Mouse (Mus musculus): ENCODE measurements around the gene Gm2004. TPM values are rescaled to one million over a fixed set of nuclear protein-coding genes. Genes with fewer than 3 reads are reported as not detected.
"Not testable (repeated sequence)": the region's sequence is repeated elsewhere in the genome, so short reads cannot be mapped to it uniquely, and the experiment has no call there.

Gene Gm2004
- polyA plus RNA-seq (2012; rRNA removed) (0.08 and 0.23 TPM in 2 replicates), polyA plus RNA-seq (2014; fragmentation: Nextera tagmentation; extraction: Ambion mirVana) (0.44 and 0.50 TPM in 2 replicates)

DNA sequence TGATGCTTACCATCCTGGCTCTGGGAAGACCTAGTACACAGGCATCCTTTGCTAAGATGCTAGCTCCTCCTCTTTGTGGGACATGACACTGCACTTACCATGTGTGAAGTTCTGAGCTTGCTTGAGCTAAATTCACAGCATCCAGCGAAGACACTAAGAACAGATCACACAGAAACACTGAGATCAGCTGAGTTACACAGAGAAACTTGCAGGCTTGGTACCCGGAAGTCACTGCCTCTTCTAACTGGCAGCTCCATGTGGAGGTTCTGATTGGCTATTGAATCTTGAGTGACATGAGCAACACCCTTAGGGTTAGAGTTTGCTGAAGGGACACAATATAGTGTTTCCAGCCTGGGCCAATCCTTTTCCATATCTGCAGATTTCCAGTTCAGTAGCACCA, at the start of gene Gm2004:
Gene Gm2004 (minus strand): TSS at position 101 of the 400 bp plus-strand sequence.
- not testable (repeated sequence) for H3K4me3 ChIP-seq (ENCODE audit: insufficient read depth in 1 of 2, low read depth in 2 of 2, low read length in 2 of 2); ATAC-seq (ENCODE audit: insufficient read depth); H3K9me3 ChIP-seq (ENCODE audit: control insufficient read depth, low read length); H3K27me3 ChIP-seq (ENCODE audit: control insufficient read depth, insufficient read depth, low read length); H3K4me2 ChIP-seq (ENCODE audit: low read depth); H3K27ac ChIP-seq; H3K9ac ChIP-seq (replicated peaks); H3K4me1 ChIP-seq (replicated peaks; ENCODE audit: control insufficient read depth in 2 of 2, insufficient read depth in 2 of 2, low read length in 1 of 2); H3K36me3 ChIP-seq (replicated peaks; ENCODE audit: control insufficient read depth, insufficient read depth, low read depth); DNase-seq (ENCODE audit: low read depth in 3 of 3, low spot score in 3 of 3)
- no CpG with 5 or more reads among the region's 2 CpGs for WGBS (ENCODE audit: insufficient replicate concordance)

Other genes starting within 250 kb of the Gm2004 start
- gene Zfp966, start 218.7 kb downstream of the Gm2004 start, polyA plus RNA-seq (2012; rRNA removed), result 0.56 and 1.1 TPM in 2 replicates
- 0.27 and 0.73 TPM in 2 replicates for gene Zfp966, start 218.7 kb downstream of the Gm2004 start, polyA plus RNA-seq (2014; fragmentation: Nextera tagmentation; extraction: Ambion mirVana)
- 0.52 and 2.3 TPM in 2 replicates for gene Gm2026, start 184.5 kb downstream of the Gm2004 start, polyA plus RNA-seq (2012; rRNA removed)
- gene Gm2026, start 184.5 kb downstream of the Gm2004 start, polyA plus RNA-seq (2014; fragmentation: Nextera tagmentation; extraction: Ambion mirVana), result 2.6 and 4.3 TPM in 2 replicates
- 0.86 and 0.96 TPM in 2 replicates for gene 2210418O10Rik, start 76.7 kb upstream of the Gm2004 start, polyA plus RNA-seq (2012; rRNA removed)
- 4.0 and 6.1 TPM in 2 replicates for gene 2210418O10Rik, start 76.7 kb upstream of the Gm2004 start, polyA plus RNA-seq (2014; fragmentation: Nextera tagmentation; extraction: Ambion mirVana)
- not detected in 2 replicates for gene Gm11009, start 169.7 kb upstream of the Gm2004 start, polyA plus RNA-seq (2012; rRNA removed)
- not detected in 2 replicates for gene Gm11009, start 169.7 kb upstream of the Gm2004 start, polyA plus RNA-seq (2014; fragmentation: Nextera tagmentation; extraction: Ambion mirVana)

Measured in liver, embryonic 14.5 days (tissue).